Mouse (Mus musculus) spleen, adult 2 months (tissue): Measurements from ENCODE around the gene Slc24a4.

Experiments used
- CTCF ChIP-seq: fragments of 200-500 bp; IDR thresholded peaks from 2 replicates; pipeline ENCODE4 v1.5.1; 2011; ENCODE audit warnings: mild to moderate bottlenecking, inconsistent platforms; ENCODE audit not compliant: insufficient read depth, insufficient read length, insufficient replicate concordance; ENCODE audit errors: extremely low read depth
- POLR2A ChIP-seq: fragments of 200-500 bp; IDR thresholded peaks from 2 replicates; pipeline ENCODE4 v1.6.1; 2011; ENCODE audit warnings: low read depth, low read length, inconsistent platforms

DNA sequence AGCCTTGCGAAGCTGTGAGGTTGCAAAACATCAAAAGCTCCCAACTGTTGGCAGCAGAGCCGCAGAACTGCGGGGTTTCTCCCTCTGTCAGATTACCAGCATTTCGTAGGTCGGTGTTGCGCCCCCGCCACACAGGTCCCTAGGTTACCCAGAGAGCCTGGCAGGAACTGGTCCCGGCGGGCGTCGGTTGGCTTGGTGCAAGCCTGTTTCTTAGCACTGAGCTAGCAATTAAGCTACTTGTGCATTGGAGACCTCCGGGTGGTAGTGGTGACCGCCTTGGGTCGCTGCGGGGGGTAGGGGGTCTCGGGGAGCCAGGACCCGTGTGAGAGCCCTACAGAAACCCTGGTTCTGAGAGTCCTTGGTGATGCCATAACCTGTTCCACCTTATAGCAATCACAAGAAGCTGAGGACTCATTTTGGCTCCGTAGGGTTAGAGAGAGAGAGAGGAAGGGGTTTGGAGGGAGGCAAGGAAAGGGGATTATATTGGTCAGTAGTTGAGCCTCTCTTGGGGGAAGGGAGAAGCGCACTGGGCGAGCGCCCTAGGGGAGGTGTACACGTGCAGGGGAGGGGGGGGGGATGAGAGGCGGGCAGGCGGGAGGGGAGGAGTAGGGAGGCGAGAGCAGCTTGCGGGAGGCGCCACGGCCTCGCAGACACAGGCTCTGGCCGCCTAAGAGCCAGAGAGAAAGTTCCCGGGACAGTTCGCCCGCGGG lies at the start of gene Slc24a4:
- no peak for TF ChIP-seq CTCF
- no peak for TF ChIP-seq POLR2A
